Mouse (Mus musculus): Measurements from ENCODE around the gene Gm20388.

GRCm38 (mm10) chr8:124316466-124317136, 4406.0 kb downstream of the Gm20388 start:
- TF ChIP-seq CTCF (IDR thresholded peaks at IDR 0.05; ENCODE audit: extremely low read depth, insufficient read depth, low read length) (no peak), POLR2A (IDR thresholded peaks at IDR 0.05; ENCODE audit: extremely low read depth, insufficient read depth, low read length) (no peak)

Measured in cortical plate, adult 2 months (tissue).